Mouse (Mus musculus) pancreas, adult 10 weeks (tissue): ENCODE results near the gene Rftn2. TPM values are rescaled to one million over a fixed set of nuclear protein-coding genes. Genes with fewer than 3 reads are reported as not detected.

Source experiments
- polyA plus RNA-seq: library from polyadenylated mRNA; stranded (reverse); fragments of 350-450 nt; fragmentation: Illumina TruSeq; extraction: RNeasy Lipid Tissue Mini Kit (QIAGEN cat#74804); gene quantifications from one replicate; pipeline ENCODE4 v1.2.3, GENCODE M21; 2015; ENCODE audit warnings: low read depth, low replicate concordance; ENCODE audit not compliant: insufficient read depth

Rftn2 gene
- 1.5 TPM for polyA plus RNA-seq

GRCm38 (mm10) chr1:55226011-55226857, at the start of gene Rftn2:
Gene Rftn2, minus strand, starts transcription at chr1:55226782.

GRCm38 (mm10) chr1:55236890-55237642, 10.5 kb upstream of the Rftn2 start, which contains the start of gene Mars2:
Gene Mars2, plus strand, starts transcription at chr1:55237177.

GRCm38 (mm10) chr1:55130943-55131401, 95.6 kb downstream of the Rftn2 start, which contains the start of gene Mob4:
Gene Mob4, plus strand, starts transcription at chr1:55131231.

Other genes with a start within 250 kb of the Rftn2 start
- gene Sf3b1, start 199.3 kb downstream of the Rftn2 start, polyA plus RNA-seq, result 46.5 TPM
- 6.3 TPM for gene Coq10b, start 174.0 kb downstream of the Rftn2 start, polyA plus RNA-seq
- gene Hspe1, start 138.7 kb downstream of the Rftn2 start, polyA plus RNA-seq, result 39.6 TPM
- gene Hspd1, start 138.5 kb downstream of the Rftn2 start, polyA plus RNA-seq, result 27.3 TPM
- 9.2 TPM for gene Mob4, start 95.6 kb downstream of the Rftn2 start, polyA plus RNA-seq
- 0.72 TPM for gene Mars2, start 10.4 kb upstream of the Rftn2 start, polyA plus RNA-seq
- not detected for gene Boll, start 136.7 kb upstream of the Rftn2 start, polyA plus RNA-seq
- gene Plcl1, start 179.1 kb upstream of the Rftn2 start, polyA plus RNA-seq, result 1.0 TPM